Mouse (Mus musculus) forebrain, embryonic 13.5 days (tissue): ENCODE results near the gene Dok3. TPM values are rescaled to one million over a fixed set of nuclear protein-coding genes. Genes with fewer than 3 reads are reported as not detected.

Experiments used
- microRNA-seq: library from miRNA; unstranded; fragments of <30 nt; microRNA quantifications from one replicate; pipeline ENCODE4, GENCODE M21; 2016
- polyA plus RNA-seq: library from polyadenylated mRNA; unstranded; fragments of >200 nt; fragmentation: Nextera tagmentation; extraction: Ambion mirVana; gene quantifications from 2 replicates; pipeline ENCODE4 v1.2.1, GENCODE M21; 2015

The Dok3 gene
- polyA plus RNA-seq, 1 experiment from 2014 or later: 2.1 TPM

Small RNAs within 50 kb of the gene (microRNA-seq; reads per million reads assigned to microRNA genes)
- 80.8 reads per million, percentile 48 among the genes with 10 or more reads in this experiment for gene Mir6944
- gene Mir6945: 1.6 reads per million

Other genes with a start within 250 kb of the Dok3 start
- gene Prelid1, start 208.8 kb downstream of the Dok3 start, polyA plus RNA-seq: 309 and 331 TPM in 2 replicates
- 102 and 105 TPM in 2 replicates for gene Rab24, start 207.3 kb downstream of the Dok3 start, polyA plus RNA-seq
- gene Mxd3, start 199.5 kb downstream of the Dok3 start, polyA plus RNA-seq: 42.8 and 44.6 TPM in 2 replicates
- 57.9 and 60.5 TPM in 2 replicates for gene Lman2, start 166.5 kb downstream of the Dok3 start, polyA plus RNA-seq
- 0.30 and 0.40 TPM in 2 replicates for gene Rgs14, start 159.6 kb downstream of the Dok3 start, polyA plus RNA-seq
- not detected in 2 replicates for gene Slc34a1, start 131.1 kb downstream of the Dok3 start, polyA plus RNA-seq
- 0.60 TPM in 1 of 2 replicates, not detected in the other for gene Pfn3, start 114.1 kb downstream of the Dok3 start, polyA plus RNA-seq
- gene F12, start 102.5 kb downstream of the Dok3 start, polyA plus RNA-seq: not detected in 2 replicates
- 24.9 and 26.9 TPM in 2 replicates for gene Grk6, start 84.2 kb downstream of the Dok3 start, polyA plus RNA-seq
- 1.6 and 2.2 TPM in 2 replicates for gene Prr7, start 65.0 kb downstream of the Dok3 start, polyA plus RNA-seq
- gene Dbn1, start 41.2 kb downstream of the Dok3 start, polyA plus RNA-seq: 639 and 641 TPM in 2 replicates
- gene Pdlim7, start 15.6 kb downstream of the Dok3 start, polyA plus RNA-seq: 152 and 157 TPM in 2 replicates
- gene Ddx41, start 7.4 kb upstream of the Dok3 start, polyA plus RNA-seq: 67.3 and 72.1 TPM in 2 replicates
- 58.1 and 58.7 TPM in 2 replicates for gene Fam193b, start 41.8 kb upstream of the Dok3 start, polyA plus RNA-seq
- 101 and 120 TPM in 2 replicates for gene Tmed9, start 44.4 kb upstream of the Dok3 start, polyA plus RNA-seq
- 34.7 and 35.8 TPM in 2 replicates for gene B4galt7, start 70.6 kb upstream of the Dok3 start, polyA plus RNA-seq
- gene Caml, start 93.7 kb upstream of the Dok3 start, polyA plus RNA-seq: 88.0 and 88.7 TPM in 2 replicates
- gene Ddx46, start 105.7 kb upstream of the Dok3 start, polyA plus RNA-seq: 36.6 and 38.6 TPM in 2 replicates
- gene B230219D22Rik, start 163.8 kb upstream of the Dok3 start, polyA plus RNA-seq: 58.4 and 60.6 TPM in 2 replicates
- 98.2 and 108 TPM in 2 replicates for gene Txndc15, start 185.4 kb upstream of the Dok3 start, polyA plus RNA-seq
- 24.5 and 25.9 TPM in 2 replicates for gene Pcbd2, start 198.1 kb upstream of the Dok3 start, polyA plus RNA-seq